Mouse (Mus musculus) myocyte (in vitro differentiated cells): ENCODE results near the gene Igsf8.

Experiments used
- POLR2A ChIP-seq: IDR thresholded peaks from one replicate; pipeline ENCODE4 v1.6.1; 2011; ENCODE audit warnings: low read depth, mild to moderate bottlenecking, control low read depth, moderate library complexity; ENCODE audit not compliant: insufficient read length
- POLR2AphosphoS2 ChIP-seq: IDR thresholded peaks from one replicate; pipeline ENCODE4 v1.6.1; 2011; ENCODE audit warnings: low read depth, control low read depth; ENCODE audit not compliant: insufficient read length
- TCF12 ChIP-seq: IDR thresholded peaks from one replicate; pipeline ENCODE4 v1.6.1; 2011; ENCODE audit warnings: mild to moderate bottlenecking, control low read depth; ENCODE audit not compliant: poor library complexity, insufficient read depth, severe bottlenecking

DNA sequence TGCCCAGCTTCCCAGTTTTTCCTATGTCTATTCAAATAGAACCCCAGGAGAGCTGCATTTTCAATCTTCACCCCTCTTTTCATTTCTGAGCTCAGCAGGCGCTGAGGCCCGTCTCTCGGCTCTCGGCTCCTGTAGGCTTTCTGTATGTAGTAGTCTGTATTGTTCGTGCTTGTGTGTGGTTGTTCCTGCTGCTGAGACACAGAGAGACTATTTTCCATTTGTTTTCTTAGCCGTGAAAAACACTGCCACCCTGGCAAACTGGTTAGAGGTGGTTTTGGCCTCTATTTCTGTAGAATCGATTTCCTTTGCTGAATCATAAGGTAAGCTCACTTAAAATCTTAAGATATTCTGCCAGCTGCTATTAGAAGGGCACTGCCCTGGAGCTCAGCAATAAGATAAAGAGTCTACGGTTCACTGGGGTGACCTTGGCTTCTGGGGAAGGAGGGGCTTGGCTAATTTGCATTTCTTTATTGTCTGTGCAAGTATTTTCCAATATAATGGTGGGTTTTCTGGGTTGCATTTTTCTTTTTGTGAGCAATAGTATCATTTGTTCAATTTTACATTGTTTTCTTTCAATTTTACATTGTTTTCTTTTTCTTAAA, at the start of gene Igsf8:
- TF ChIP-seq POLR2AphosphoS2: no peak
- TF ChIP-seq POLR2A: no peak
- TF ChIP-seq TCF12: no peak
